Mouse (Mus musculus) olfactory bulb, adult 2 months (tissue): ENCODE data around the gene Enox1.

Experiments
- CTCF ChIP-seq: fragments of 200-500 bp; IDR thresholded peaks from 2 replicates; pipeline ENCODE4 v1.5.1; 2012; ENCODE audit warnings: low read depth, mild to moderate bottlenecking, low read length, moderate library complexity; ENCODE audit not compliant: insufficient read depth
- POLR2A ChIP-seq: fragments of 200-500 bp; IDR thresholded peaks from 2 replicates; pipeline ENCODE4 v1.6.1; 2012; ENCODE audit warnings: mild to moderate bottlenecking, low read depth, low read length, moderate library complexity; ENCODE audit not compliant: insufficient read depth

- no peak for TF ChIP-seq POLR2A
- TF ChIP-seq CTCF: no peak
Measured at GRCm38 (mm10) chr14:77258186-77258585, 101.6 kb downstream of the Enox1 start.
